Comparison of ENCODE assay signal across 8 mouse cellular contexts in the genomic region with DNA sequence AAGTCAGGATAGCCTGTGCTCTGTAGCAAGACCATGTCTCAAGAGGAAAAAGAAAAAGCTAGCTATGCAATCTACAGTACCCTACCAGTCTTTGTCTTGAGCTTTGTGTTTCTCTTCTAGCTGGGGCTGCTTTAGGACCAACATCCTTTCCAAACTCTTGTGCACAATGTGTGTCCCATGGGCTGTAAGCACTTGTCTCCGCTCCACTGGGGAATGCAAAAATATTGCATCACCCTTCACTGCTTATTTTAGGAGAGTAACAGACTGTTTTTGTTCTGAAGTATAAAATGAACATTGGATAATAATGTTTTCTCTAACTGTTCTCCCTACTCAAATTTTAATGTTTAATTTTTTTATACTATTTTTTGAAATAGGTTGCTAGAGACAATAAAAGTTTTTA. TPM values are rescaled to one million over a fixed set of nuclear protein-coding genes. Genes with fewer than 3 reads are reported as not detected.
DNase-seq lines count a peak whose midpoint lies in the region; ATAC-seq and TF ChIP-seq lines count a peak whose summit lies in the region.

No protein-coding gene starts in this region.

- 36% methylated on average over 1 of the region's 1 CpGs for WGBS in heart, adult 2 months
- 87% methylated on average over 1 of the region's 1 CpGs for WGBS in heart, embryonic 12.5 days
- 13% methylated on average over 1 of the region's 1 CpGs for WGBS in liver, adult 2 months
- WGBS in liver, embryonic 11.5 days: 88% methylated on average over 1 of the region's 1 CpGs
- 63% methylated on average over 1 of the region's 1 CpGs for whole genome bisulfite sequencing in hindbrain, postnatal 0 days
- 95% methylated on average over 1 of the region's 1 CpGs for WGBS in neural tube, embryonic 12.5 days

- no peaks in the 10 kb centered on the region for H3K27me3 ChIP-seq in heart, adult 2 months (ENCODE audit: control insufficient read depth, insufficient read depth, low read length)
- no peaks in the 10 kb centered on the region for H3K27me3 ChIP-seq in heart, embryonic 12.5 days (replicated peaks)
- H3K27me3 ChIP-seq in liver, adult 2 months (ENCODE audit: control insufficient read depth, insufficient read depth, low read length): no peaks in the 10 kb centered on the region
- H3K27me3 ChIP-seq in liver, embryonic 11.5 days (replicated peaks; ENCODE audit: control insufficient read depth, insufficient read depth, low read length): no peaks in the 10 kb centered on the region
- no peaks in the 10 kb centered on the region for H3K27me3 ChIP-seq in hindbrain, postnatal 0 days (ENCODE audit: insufficient read depth, low read length)
- no peaks in the 10 kb centered on the region for H3K27me3 ChIP-seq in neural tube, embryonic 12.5 days (replicated peaks)

- H3K27ac ChIP-seq in heart, adult 2 months: peak overlapping the region; percentile 20
- no peak overlapping the region for H3K27ac ChIP-seq in heart, embryonic 12.5 days (ENCODE audit: poor library complexity, severe bottlenecking)
- H3K27ac ChIP-seq in liver, adult 2 months (replicated peaks; ENCODE audit: insufficient read depth, low read depth, low read length): 0 out of 2 replicates have a peak overlapping the region, but pooled peaks have one; percentile 16
- no peak overlapping the region for H3K27ac ChIP-seq in liver, embryonic 11.5 days (ENCODE audit: low read depth, low read length)
- H3K27ac ChIP-seq in hindbrain, postnatal 0 days: no peak overlapping the region
- H3K27ac ChIP-seq in neural tube, embryonic 12.5 days: no peak overlapping the region

- DNase-seq in heart, adult 2 months: no peak
- DNase-seq in liver, adult 2 months (ENCODE audit: extremely low read depth, low read depth, low spot score): peak; percentile 60
- DNase-seq in liver, embryonic 11.5 days (ENCODE audit: low spot score): no peak
- DNase-seq in hindbrain, postnatal 0 days (ENCODE audit: low spot score): no peak
- DNase-seq in right cerebral cortex, postnatal 4 days: no peak
- no peak for DNase-seq in MN1 (ENCODE audit: low spot score)

- H3K4me2 ChIP-seq in heart, embryonic 12.5 days: no peak overlapping the region
- no peak overlapping the region for H3K4me2 ChIP-seq in liver, embryonic 11.5 days
- H3K4me2 ChIP-seq in hindbrain, postnatal 0 days (ENCODE audit: low read depth, low read length): peak overlapping the region; percentile 67
- peak overlapping the region; percentile 78 for H3K4me2 ChIP-seq in neural tube, embryonic 12.5 days (replicated peaks)

- H3K9ac ChIP-seq in heart, adult 2 months (ENCODE audit: low read depth, low read length): no peak overlapping the region
- no peak overlapping the region for H3K9ac ChIP-seq in heart, embryonic 12.5 days
- no peak overlapping the region for H3K9ac ChIP-seq in liver, adult 2 months (ENCODE audit: low read depth, low read length)
- H3K9ac ChIP-seq in liver, embryonic 11.5 days (ENCODE audit: low read depth, low read length): no peak overlapping the region
- H3K9ac ChIP-seq in hindbrain, postnatal 0 days (replicated peaks; ENCODE audit: low read length): 0 out of 2 replicates have a peak overlapping the region, but pooled peaks have one; percentile 28
- no peak overlapping the region for H3K9ac ChIP-seq in neural tube, embryonic 12.5 days

- intact Hi-C loops in heart, adult 2 months (cut with DNase I): no loop called here

- H3K4me3 ChIP-seq in heart, adult 2 months: no peak overlapping the region
- no peak overlapping the region for H3K4me3 ChIP-seq in heart, embryonic 12.5 days
- no peak overlapping the region for H3K4me3 ChIP-seq in liver, adult 2 months (ENCODE audit: insufficient read depth, low read depth, low read length)
- no peak overlapping the region for H3K4me3 ChIP-seq in liver, embryonic 11.5 days (ENCODE audit: low read depth, low read length)
- peak overlapping the region; percentile 81 for H3K4me3 ChIP-seq in hindbrain, postnatal 0 days (ENCODE audit: low read length)
- H3K4me3 ChIP-seq in neural tube, embryonic 12.5 days: no peak overlapping the region

- no peak for TF ChIP-seq EP300 in heart, adult 2 months (IDR thresholded peaks at IDR 0.05; ENCODE audit: insufficient read depth, low read depth, low read length)

- H3K4me1 ChIP-seq in heart, adult 2 months (ENCODE audit: control insufficient read depth, insufficient read depth, low read length): peaks cover 16% of the 10 kb centered on the region
- H3K4me1 ChIP-seq in heart, embryonic 12.5 days (replicated peaks): peaks cover 62% of the 10 kb centered on the region
- peaks cover 34% of the 10 kb centered on the region for H3K4me1 ChIP-seq in liver, adult 2 months (ENCODE audit: control insufficient read depth, insufficient read depth, low read length)
- H3K4me1 ChIP-seq in liver, embryonic 11.5 days (replicated peaks; ENCODE audit: control insufficient read depth, insufficient read depth, low read length): peaks cover 36% of the 10 kb centered on the region
- H3K4me1 ChIP-seq in hindbrain, postnatal 0 days (ENCODE audit: insufficient read depth, low read length): peaks cover 50% of the 10 kb centered on the region
- H3K4me1 ChIP-seq in neural tube, embryonic 12.5 days: peaks cover 61% of the 10 kb centered on the region

- no peak for ATAC-seq in heart, embryonic 12.5 days (ENCODE audit: insufficient number of reproducible peaks, low FRiP score)
- no peak for ATAC-seq in liver, embryonic 11.5 days (replicated peaks; ENCODE audit: low FRiP score)
- no peak for ATAC-seq in hindbrain, postnatal 0 days
- ATAC-seq in neural tube, embryonic 12.5 days (ENCODE audit: low FRiP score, low read depth): no peak

- TF ChIP-seq POLR2A in heart, adult 2 months (IDR thresholded peaks at IDR 0.05; ENCODE audit: insufficient read depth, low read depth, low read length): no peak
- TF ChIP-seq POLR2A in liver, adult 2 months (IDR thresholded peaks at IDR 0.05; ENCODE audit: extremely low read depth, insufficient read depth, low read length): no peak

- TF ChIP-seq CTCF in heart, adult 2 months (IDR thresholded peaks at IDR 0.05): no peak
- TF ChIP-seq CTCF in liver, adult 2 months (IDR thresholded peaks at IDR 0.05; ENCODE audit: low read depth, low read length): no peak
- TF ChIP-seq CTCF in hindbrain, postnatal 0 days (IDR thresholded peaks at IDR 0.05; ENCODE audit: low read depth): no peak

- H3K36me3 ChIP-seq in heart, adult 2 months (ENCODE audit: control insufficient read depth, insufficient read depth, low read length): peaks cover 30% of the 10 kb centered on the region
- H3K36me3 ChIP-seq in heart, embryonic 12.5 days: peaks cover 5% of the 10 kb centered on the region; the same call in 1 of the 2 replicates
- 0 out of 2 replicates have a peak, but pooled peaks cover 2% of the 10 kb centered on the region for H3K36me3 ChIP-seq in liver, adult 2 months (ENCODE audit: control insufficient read depth, insufficient read depth, low read length)
- peaks cover 3% of the 10 kb centered on the region; the same call in 1 of the 2 replicates for H3K36me3 ChIP-seq in liver, embryonic 11.5 days (ENCODE audit: control insufficient read depth, insufficient read depth, low read length)
- H3K36me3 ChIP-seq in hindbrain, postnatal 0 days (ENCODE audit: insufficient read depth, low read length): no peaks in the 10 kb centered on the region
- no peaks in the 10 kb centered on the region for H3K36me3 ChIP-seq in neural tube, embryonic 12.5 days

- H3K9me3 ChIP-seq in heart, embryonic 12.5 days (replicated peaks): no peaks in the 10 kb centered on the region
- H3K9me3 ChIP-seq in liver, embryonic 11.5 days (ENCODE audit: control insufficient read depth, low read length): no peaks in the 10 kb centered on the region
- no peaks in the 10 kb centered on the region for H3K9me3 ChIP-seq in hindbrain, postnatal 0 days (ENCODE audit: low read length)
- no peaks in the 10 kb centered on the region for H3K9me3 ChIP-seq in neural tube, embryonic 12.5 days

- H3K79me2 ChIP-seq in heart, adult 2 months (replicated peaks; ENCODE audit: control insufficient read depth, insufficient read depth, low read length): peaks cover 6% of the 10 kb centered on the region
- H3K79me2 ChIP-seq in liver, adult 2 months (ENCODE audit: control insufficient read depth, insufficient read depth, low read length): peaks cover 56% of the 10 kb centered on the region

RNA-seq across cellular contexts. Expression of gene Ip6k2, which starts 2.9 kb away (rescaled TPM):
- total RNA-seq in heart, adult 2 months (2021): 10 to 100 TPM; 19.2 to 20.6 TPM
- 22.3 and 25.7 TPM in 2 replicates for polyA plus RNA-seq in heart, adult 2 months (2012; rRNA removed)
- 45.1 and 47.7 TPM in 2 replicates for polyA plus RNA-seq in heart, embryonic 12.5 days (2016; fragmentation: Nextera tagmentation; extraction: Ambion mirVana)
- 78.6 and 87.2 TPM in 2 replicates for total RNA-seq in liver, adult 2 months (2014; rRNA removed)
- polyA plus RNA-seq in liver, adult 2 months (2012; rRNA removed): 47.1 and 52.8 TPM in 2 replicates
- polyA plus RNA-seq in liver, embryonic 11.5 days (2014; fragmentation: Nextera tagmentation; extraction: Ambion mirVana): 31.8 and 37.5 TPM in 2 replicates
- total RNA-seq in hindbrain, postnatal 0 days (2014; rRNA removed): 122 and 126 TPM in 2 replicates
- polyA plus RNA-seq in hindbrain, postnatal 0 days (2015; fragmentation: Nextera tagmentation; extraction: Ambion mirVana): 187 and 189 TPM in 2 replicates
- polyA plus RNA-seq in neural tube, embryonic 12.5 days (2016; fragmentation: Nextera tagmentation; extraction: Ambion mirVana): 167 and 170 TPM in 2 replicates

RNA-seq across cellular contexts. Expression of gene Nckipsd, which starts 21.7 kb away (rescaled TPM):
- 1 to 10 TPM; 7.8 to 8.9 TPM for total RNA-seq in heart, adult 2 months (2021)
- 16.8 and 19.6 TPM in 2 replicates for polyA plus RNA-seq in heart, adult 2 months (2012; rRNA removed)
- polyA plus RNA-seq in heart, embryonic 12.5 days (2016; fragmentation: Nextera tagmentation; extraction: Ambion mirVana): 8.9 and 9.2 TPM in 2 replicates
- 2.2 and 2.8 TPM in 2 replicates for total RNA-seq in liver, adult 2 months (2014; rRNA removed)
- polyA plus RNA-seq in liver, adult 2 months (2012; rRNA removed): 5.8 and 7.7 TPM in 2 replicates
- 8.8 and 16.2 TPM in 2 replicates for polyA plus RNA-seq in liver, embryonic 11.5 days (2014; fragmentation: Nextera tagmentation; extraction: Ambion mirVana)
- 33.6 and 72.6 TPM in 2 replicates for total RNA-seq in hindbrain, postnatal 0 days (2014; rRNA removed)
- 22.8 and 23.5 TPM in 2 replicates for polyA plus RNA-seq in hindbrain, postnatal 0 days (2015; fragmentation: Nextera tagmentation; extraction: Ambion mirVana)
- 16.4 and 23.6 TPM in 2 replicates for polyA plus RNA-seq in neural tube, embryonic 12.5 days (2016; fragmentation: Nextera tagmentation; extraction: Ambion mirVana)

RNA-seq across cellular contexts. Expression of gene Celsr3, which starts 39.6 kb away (rescaled TPM):
- under 1 TPM; 0.02 to 0.03 TPM for total RNA-seq in heart, adult 2 months (2021)
- 0.06 and 0.41 TPM in 2 replicates for polyA plus RNA-seq in heart, adult 2 months (2012; rRNA removed)
- 0.08 and 0.09 TPM in 2 replicates for polyA plus RNA-seq in heart, embryonic 12.5 days (2016; fragmentation: Nextera tagmentation; extraction: Ambion mirVana)
- total RNA-seq in liver, adult 2 months (2014; rRNA removed): under 0.01 TPM in 1 of 2 replicates, not detected in the other
- polyA plus RNA-seq in liver, adult 2 months (2012; rRNA removed): not detected in 2 replicates
- 0.08 and 0.22 TPM in 2 replicates for polyA plus RNA-seq in liver, embryonic 11.5 days (2014; fragmentation: Nextera tagmentation; extraction: Ambion mirVana)
- 49.2 and 86.4 TPM in 2 replicates for total RNA-seq in hindbrain, postnatal 0 days (2014; rRNA removed)
- polyA plus RNA-seq in hindbrain, postnatal 0 days (2015; fragmentation: Nextera tagmentation; extraction: Ambion mirVana): 5.8 and 7.8 TPM in 2 replicates
- polyA plus RNA-seq in neural tube, embryonic 12.5 days (2016; fragmentation: Nextera tagmentation; extraction: Ambion mirVana): 12.1 and 14.3 TPM in 2 replicates

Comparison
In these comparisons a context has a peak if more than half of its experiments do, and no peak if none do; other contexts are left out.
1. H3K27ac ChIP-seq: peak in heart, adult 2 months (single experiment) and liver, adult 2 months (single experiment); none in heart, embryonic 12.5 days (single experiment), liver, embryonic 11.5 days (single experiment), hindbrain, postnatal 0 days (single experiment) and neural tube, embryonic 12.5 days (single experiment).
2. H3K4me2 ChIP-seq: peak in hindbrain, postnatal 0 days (single experiment) and neural tube, embryonic 12.5 days (single experiment); none in heart, embryonic 12.5 days (single experiment) and liver, embryonic 11.5 days (single experiment).